In the genomic region with DNA sequence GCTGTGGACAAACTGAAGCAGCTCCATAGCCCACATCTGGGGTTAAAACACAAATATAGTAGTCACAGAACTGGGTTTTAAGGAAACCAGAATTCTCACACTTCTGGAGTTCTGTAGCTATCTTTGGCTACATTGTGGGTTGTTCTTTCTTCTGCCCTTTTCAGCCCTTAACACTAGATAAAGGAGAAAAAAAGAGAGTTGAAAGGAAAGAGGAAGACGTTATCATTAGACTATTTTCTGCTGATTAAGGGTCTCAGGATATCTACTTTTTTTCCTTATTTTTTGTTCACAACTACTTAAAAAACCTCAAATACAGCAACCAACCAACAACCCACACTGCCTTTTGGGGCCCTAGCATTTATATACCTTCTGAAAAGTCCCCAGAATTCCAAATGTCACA, we compare ENCODE assay signal across 1 mouse cellular context.
TF ChIP-seq lines count a peak whose summit lies in the region.

No protein-coding gene starts in this region.

TF ChIP-seq in MEL, 35 proteins besides CTCF, POLR2A, EP300 and RAD21 (continued from another document):
- TF ChIP-seq UBTF (IDR thresholded peaks at IDR 0.05; ENCODE audit: borderline replicate concordance, insufficient read depth, low read depth, low read length), result no peak
- TF ChIP-seq TBP (IDR thresholded peaks at IDR 0.05; ENCODE audit: low read depth, low read length), result no peak
